Mouse (Mus musculus) embryonic fibroblast, embryonic 13.5 days (primary cell): ENCODE data around the gene Nfib.

Experiments
- CTCF ChIP-seq: IDR thresholded peaks from 2 replicates; pipeline ENCODE4 v1.5.1; 2011; ENCODE audit warnings: mild to moderate bottlenecking, control low read depth, low read length, moderate library complexity, borderline replicate concordance; ENCODE audit not compliant: insufficient read depth
- POLR2A ChIP-seq: IDR thresholded peaks from 2 replicates; pipeline ENCODE4 v1.6.1; 2011; ENCODE audit warnings: low read depth, mild to moderate bottlenecking, control low read depth, low read length, moderate library complexity

DNA sequence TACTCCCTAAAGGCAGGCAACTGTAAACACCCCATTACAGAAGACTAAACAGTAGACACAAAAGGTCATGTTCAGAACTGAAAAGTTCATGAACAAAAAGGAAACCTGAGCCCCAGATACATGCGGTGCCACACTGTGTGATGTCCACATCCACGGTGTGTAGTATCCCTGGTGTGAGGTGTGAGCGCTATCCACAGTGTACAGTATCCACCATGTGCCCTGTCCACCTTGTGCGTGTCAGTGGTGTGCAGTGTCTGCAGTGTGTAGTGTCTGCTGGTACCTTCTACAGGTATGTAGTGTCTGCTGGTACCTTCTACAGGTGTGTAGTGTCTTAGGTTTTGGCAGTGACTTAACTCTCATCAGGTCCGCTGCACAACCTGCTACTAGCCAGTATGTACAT lies 248.6 kb downstream of the Nfib start:
- TF ChIP-seq POLR2A (no peak), CTCF (no peak)
